ENCODE assay signal across 24 mouse cellular contexts in genomic region chr13:115211285-115211684, GRCm38 (mm10).
A peak's percentile ranks its signal among the peaks of the same experiment; 100 is the strongest.
DNase-seq lines count a peak whose midpoint lies in the region; ATAC-seq and TF ChIP-seq lines count a peak whose summit lies in the region.
"Had no signal": no experiment of that assay in that cellular context is flagged by ENCODE, and none has a peak within 500 bp of the region (broad histone marks: within the 10 kb centered on the region; RNA-seq: fewer than 3 reads in every experiment).

No protein-coding gene starts in this region.

- H3K4me2 ChIP-seq in forebrain, postnatal 0 days (ENCODE audit: low read depth): no peak overlapping the region
- no peak overlapping the region for H3K4me2 ChIP-seq in forebrain, embryonic 16.5 days (ENCODE audit: low read length)
- no peak overlapping the region for H3K4me2 ChIP-seq in limb, embryonic 12.5 days
- H3K4me2 ChIP-seq: embryonic facial prominence, embryonic 12.5 days; embryonic facial prominence, embryonic 15.5 days; heart, embryonic 11.5 days; hindbrain, embryonic 12.5 days; hindbrain, embryonic 15.5 days; intestine, embryonic 15.5 days had no signal

- ATAC-seq in forebrain, postnatal 0 days: peak; percentile 20; the same call in 1 of the 2 replicates
- no peak for ATAC-seq in forebrain, embryonic 16.5 days
- ATAC-seq in limb, embryonic 12.5 days (ENCODE audit: insufficient number of reproducible peaks, insufficient read depth, low FRiP score, low TSS enrichment, low read depth): peak; percentile 87
- ATAC-seq: forebrain, embryonic 14.5 days; intestine, embryonic 15.5 days; Patski had no signal

- no peak overlapping the region for H3K4me3 ChIP-seq in forebrain, postnatal 0 days (ENCODE audit: low read depth, low read length)
- H3K4me3 ChIP-seq in forebrain, embryonic 16.5 days (replicated peaks; ENCODE audit: low read length): no peak overlapping the region
- H3K4me3 ChIP-seq in limb, embryonic 12.5 days (replicated peaks): no peak overlapping the region
- H3K4me3 ChIP-seq: embryonic facial prominence, embryonic 12.5 days; embryonic facial prominence, embryonic 15.5 days; gastrocnemius, adult 2 months; hindbrain, embryonic 12.5 days; hindbrain, embryonic 15.5 days; intestine, embryonic 15.5 days had no signal

- H3K27ac ChIP-seq in forebrain, postnatal 0 days (ENCODE audit: low read depth, low read length): no peak overlapping the region
- no peak overlapping the region for H3K27ac ChIP-seq in forebrain, embryonic 16.5 days (ENCODE audit: low read length)
- no peak overlapping the region for H3K27ac ChIP-seq in limb, embryonic 12.5 days
- H3K27ac ChIP-seq: embryonic facial prominence, embryonic 12.5 days; embryonic facial prominence, embryonic 15.5 days; gastrocnemius, adult 2 months; hindbrain, embryonic 12.5 days; hindbrain, embryonic 15.5 days; intestine, embryonic 15.5 days had no signal

- no peak overlapping the region for H3K9ac ChIP-seq in forebrain, postnatal 0 days
- no peak overlapping the region for H3K9ac ChIP-seq in forebrain, embryonic 16.5 days (replicated peaks; ENCODE audit: low read depth, low read length)
- H3K9ac ChIP-seq in limb, embryonic 12.5 days (replicated peaks): no peak overlapping the region
- H3K9ac ChIP-seq: embryonic facial prominence, embryonic 12.5 days; embryonic facial prominence, embryonic 15.5 days; hindbrain, embryonic 12.5 days; hindbrain, embryonic 15.5 days; intestine, embryonic 15.5 days had no signal

- no peak for DNase-seq in forebrain, postnatal 0 days
- DNase-seq in forelimb bud, embryonic 11.5 days (ENCODE audit: low read depth, low spot score): peak; percentile 70
- no peak for DNase-seq in cerebellum, adult 8-10 months
- DNase-seq in spleen, adult 18-20 months: no peak
- DNase-seq: adrenal gland, postnatal 10 days; adrenal gland, postnatal 36 days; B cell, adult 2 months; cerebellum, adult 2 months; cerebellum, postnatal 36 days; gastrocnemius, adult 2 months; gastrocnemius, postnatal 14 days; heart, adult 11 months had no signal

- 92% methylated on average over 3 of the region's 3 CpGs for WGBS in forebrain, postnatal 0 days
- 95% methylated on average over 3 of the region's 3 CpGs for WGBS in forebrain, embryonic 16.5 days
- 22% methylated on average over 3 of the region's 3 CpGs for WGBS in limb, embryonic 12.5 days

- no peak for TF ChIP-seq CTCF in forebrain, postnatal 0 days (IDR thresholded peaks at IDR 0.05; ENCODE audit: low read depth)

- no peaks in the 10 kb centered on the region for H3K4me1 ChIP-seq in forebrain, postnatal 0 days (ENCODE audit: insufficient read depth)
- no peaks in the 10 kb centered on the region for H3K4me1 ChIP-seq in forebrain, embryonic 16.5 days (replicated peaks; ENCODE audit: control insufficient read depth, insufficient read depth, low read length)
- peaks cover 14% of the 10 kb centered on the region; the same call in 1 of the 2 replicates for H3K4me1 ChIP-seq in limb, embryonic 12.5 days (replicated peaks)
- H3K4me1 ChIP-seq: embryonic facial prominence, embryonic 12.5 days; embryonic facial prominence, embryonic 15.5 days; hindbrain, embryonic 12.5 days; hindbrain, embryonic 15.5 days; intestine, embryonic 15.5 days had no signal

- no peaks in the 10 kb centered on the region for H3K9me3 ChIP-seq in forebrain, postnatal 0 days (ENCODE audit: low read length)
- H3K9me3 ChIP-seq in forebrain, embryonic 16.5 days (ENCODE audit: control insufficient read depth, low read length): no peaks in the 10 kb centered on the region
- no peaks in the 10 kb centered on the region for H3K9me3 ChIP-seq in limb, embryonic 12.5 days
- H3K9me3 ChIP-seq: embryonic facial prominence, embryonic 12.5 days; embryonic facial prominence, embryonic 15.5 days; G1E; hindbrain, embryonic 12.5 days; hindbrain, embryonic 15.5 days; intestine, embryonic 15.5 days had no signal

- no peaks in the 10 kb centered on the region for H3K27me3 ChIP-seq in forebrain, postnatal 0 days (ENCODE audit: insufficient read depth, low read length)
- no peaks in the 10 kb centered on the region for H3K27me3 ChIP-seq in forebrain, embryonic 16.5 days (replicated peaks; ENCODE audit: control insufficient read depth, insufficient read depth, low read length)
- H3K27me3 ChIP-seq in limb, embryonic 12.5 days: no peaks in the 10 kb centered on the region
- H3K27me3 ChIP-seq: CH12.LX; embryonic facial prominence, embryonic 12.5 days; embryonic facial prominence, embryonic 15.5 days; hindbrain, embryonic 12.5 days; hindbrain, embryonic 15.5 days; intestine, embryonic 15.5 days; Patski had no signal

- no peaks in the 10 kb centered on the region for H3K36me3 ChIP-seq in forebrain, postnatal 0 days (ENCODE audit: insufficient read depth)
- no peaks in the 10 kb centered on the region for H3K36me3 ChIP-seq in forebrain, embryonic 16.5 days (ENCODE audit: control insufficient read depth, insufficient read depth)
- no peaks in the 10 kb centered on the region for H3K36me3 ChIP-seq in limb, embryonic 12.5 days
- H3K36me3 ChIP-seq: embryonic facial prominence, embryonic 12.5 days; embryonic facial prominence, embryonic 15.5 days; G1E; hindbrain, embryonic 12.5 days; hindbrain, embryonic 15.5 days; intestine, embryonic 15.5 days had no signal
